Mouse (Mus musculus) limb, embryonic 14.5 days (tissue): Measurements from ENCODE around the gene Polh. TPM values are rescaled to one million over a fixed set of nuclear protein-coding genes. Genes with fewer than 3 reads are reported as not detected.

Experiments used
- ATAC-seq: fragments of 200-750 bp; cut with Nextera tagmentation; 2 replicates; pipeline ENCODE4 v1.8.0; 2017; ENCODE audit warnings: low read depth, moderate number of reproducible peaks, moderate TSS enrichment; ENCODE audit not compliant: low FRiP score
- DNase-seq: peaks from one replicate; pipeline ENCODE4 v3.0.0-alpha.2; 2015; ENCODE audit warnings: low spot score
- H3K27ac ChIP-seq: fragments of 300-500 bp; sonication (generic); replicated peaks from 2 replicates; pipeline ENCODE4 v1.5.1; 2014; ENCODE audit warnings: low read depth, mild to moderate bottlenecking, low read length, moderate library complexity, mixed read lengths
- H3K27me3 ChIP-seq: fragments of 300-500 bp; sonication (generic); 2 replicates; pipeline ENCODE4 v1.6.1; 2014; ENCODE audit warnings: low read length, mixed read lengths; ENCODE audit not compliant: control insufficient read depth, insufficient read depth
- H3K36me3 ChIP-seq: fragments of 300-500 bp; sonication (generic); 2 replicates; pipeline ENCODE4 v1.6.1; 2014; ENCODE audit warnings: mild to moderate bottlenecking, low read length, moderate library complexity, mixed read lengths; ENCODE audit not compliant: control insufficient read depth, insufficient read depth
- H3K4me1 ChIP-seq: fragments of 300-500 bp; sonication (generic); 2 replicates; pipeline ENCODE4 v1.6.1; 2014; ENCODE audit warnings: antibody characterized with exemption, low read length, mixed read lengths; ENCODE audit not compliant: control insufficient read depth, insufficient read depth
- H3K4me2 ChIP-seq: fragments of 300-500 bp; sonication (generic); replicated peaks from 2 replicates; pipeline ENCODE4 v1.6.1; 2014; ENCODE audit warnings: low read depth, mild to moderate bottlenecking, low read length, moderate library complexity; ENCODE audit not compliant: severe bottlenecking
- H3K4me3 ChIP-seq: fragments of 300-500 bp; sonication (generic); replicated peaks from 2 replicates; pipeline ENCODE4 v1.5.1; 2014; ENCODE audit warnings: low read length
- H3K9ac ChIP-seq: fragments of 300-500 bp; sonication (generic); 2 replicates; pipeline ENCODE4 v1.6.1; 2014; ENCODE audit warnings: mild to moderate bottlenecking, low read depth, low read length, moderate library complexity; ENCODE audit not compliant: severe bottlenecking
- H3K9me3 ChIP-seq: fragments of 300-500 bp; sonication (generic); 2 replicates; pipeline ENCODE4 v1.6.1; 2016; ENCODE audit warnings: low read length; ENCODE audit not compliant: control insufficient read depth
- POLR2A ChIP-seq: fragments of 200-500 bp; IDR thresholded peaks from 2 replicates; pipeline ENCODE4 v1.8.0; 2012; ENCODE audit warnings: inconsistent platforms, mild to moderate bottlenecking, moderate library complexity, borderline replicate concordance; ENCODE audit not compliant: insufficient read depth, insufficient read length; ENCODE audit errors: extremely low read depth
- WGBS: fragments of 180-500 bp; shearing (Covaris S2); extraction: QIAGEN DNeasy Blood & Tissue Kit; methylation state at CpG from one replicate; pipeline ENCODE4 v1.1.7; 2014; 5-methylcytosine and 5-hydroxymethylcytosine counted together
- polyA plus RNA-seq, 2 experiments: library from polyadenylated mRNA; depleted of rRNA in 1 of 2; stranded (reverse) in 1 of 2; unstranded in 1 of 2; fragments of >200 nt; fragmentation: Nextera tagmentation in 1 of 2; extraction: Ambion mirVana in 1 of 2; gene quantifications; 2 replicates each; pipeline versions ENCODE4 v1.2.1 to v1.2.3; 2012 to 2014

Gene Polh
- polyA plus RNA-seq, 2 experiments: 9.2 to 15.7 TPM

- Histone ChIP-seq H3K27me3 (no peaks in the 10 kb centered on the region), H3K27ac (no peak overlapping the region), H3K4me1 (peaks cover 7% of the 10 kb centered on the region; the same call in 1 of the 2 replicates), H3K4me2 (no peak overlapping the region), H3K9ac (no peak overlapping the region), H3K9me3 (no peaks in the 10 kb centered on the region), H3K4me3 (no peak overlapping the region), H3K36me3 (no peaks in the 10 kb centered on the region)
- 98% methylated on average over 3 of the region's 3 CpGs for WGBS
- TF ChIP-seq POLR2A: no peak
- DNase-seq (no peak), ATAC-seq (no peak)
Observed at GRCm38 (mm10) chr17:46154336-46154735, 48.1 kb downstream of the Polh start.

GRCm38 (mm10) chr17:46152847-46153782 is 49.3 kb downstream of the Polh start, which contains the start of gene Mad2l1bp:
Gene Mad2l1bp, minus strand, starts transcription at chr17:46153553.
- Histone ChIP-seq H3K36me3 (peaks cover 12% of the 10 kb centered on the region), H3K9me3 (no peaks in the 10 kb centered on the region), H3K4me3 (peak within 1 kb of the TSS; percentile 66), H3K4me2 (peak within 1 kb of the TSS; percentile 77), H3K9ac (peak within 1 kb of the TSS; percentile 74), H3K4me1 (peaks cover 7% of the 10 kb centered on the region; the same call in 1 of the 2 replicates), H3K27me3 (no peaks in the 10 kb centered on the region), H3K27ac (peak within 1 kb of the TSS; percentile 45; the same call in 1 of the 2 replicates)
- TF ChIP-seq POLR2A: peak; percentile 85; the same call in 1 of the 2 replicates
- DNase-seq (peak; percentile 95), ATAC-seq (peak; percentile 88)
- WGBS: 6% methylated on average over 33 of the region's 33 CpGs

GRCm38 (mm10) chr17:46143578-46144423 is 58.6 kb downstream of the Polh start, which contains the start of gene Rsph9:
Gene Rsph9, minus strand, starts transcription at chr17:46144216.
- Histone ChIP-seq H3K9ac (peak within 1 kb of the TSS; percentile 36), H3K27me3 (no peaks in the 10 kb centered on the region), H3K36me3 (peaks cover 33% of the 10 kb centered on the region), H3K4me2 (peak within 1 kb of the TSS; percentile 72), H3K4me1 (0 out of 2 replicates have a peak, but pooled peaks cover 6% of the 10 kb centered on the region), H3K9me3 (no peaks in the 10 kb centered on the region), H3K4me3 (peak within 1 kb of the TSS; percentile 47), H3K27ac (no peak within 1 kb of the TSS)
- TF ChIP-seq POLR2A: no peak
- 7% methylated on average over 37 of the region's 37 CpGs for WGBS
- ATAC-seq (peak; percentile 94), DNase-seq (peak; percentile 89)

- no peak overlapping the region for H3K9ac ChIP-seq
- DNase-seq (no peak), ATAC-seq (no peak)
- no peak for TF ChIP-seq POLR2A
- no peak overlapping the region for H3K4me3 ChIP-seq
- H3K4me2 ChIP-seq: no peak overlapping the region
- no peaks in the 10 kb centered on the region for H3K27me3 ChIP-seq
- 79% methylated on average over 3 of the region's 3 CpGs for WGBS
- 0 out of 2 replicates have a peak, but pooled peaks cover 6% of the 10 kb centered on the region for H3K4me1 ChIP-seq
- no peak overlapping the region for H3K27ac ChIP-seq
- H3K9me3 ChIP-seq: no peaks in the 10 kb centered on the region
- H3K36me3 ChIP-seq: no peaks in the 10 kb centered on the region
Observed at GRCm38 (mm10) chr17:46139872-46140271, 62.6 kb downstream of the Polh start.

- Histone ChIP-seq H3K27me3 (no peaks in the 10 kb centered on the region), H3K36me3 (no peaks in the 10 kb centered on the region), H3K27ac (no peak overlapping the region), H3K9me3 (no peaks in the 10 kb centered on the region), H3K9ac (no peak overlapping the region), H3K4me3 (no peak overlapping the region), H3K4me1 (0 out of 2 replicates have a peak, but pooled peaks cover 6% of the 10 kb centered on the region), H3K4me2 (no peak overlapping the region)
- TF ChIP-seq POLR2A: no peak
- ATAC-seq (no peak), DNase-seq (no peak)
- WGBS: 75% methylated on average over 8 of the region's 8 CpGs
Observed at GRCm38 (mm10) chr17:46138563-46139236, 63.7 kb downstream of the Polh start.
